Mouse (Mus musculus): ENCODE results near the gene Cyfip2. TPM values are rescaled to one million over a fixed set of nuclear protein-coding genes. Genes with fewer than 3 reads are reported as not detected.

Cyfip2 gene
- polyA plus RNA-seq, 1 experiment from 2014 or later = 92.0 TPM

- Histone ChIP-seq H3K27me3 (replicated peaks; ENCODE audit: control insufficient read depth, insufficient read depth, low read length) (no peaks in the 10 kb centered on the region), H3K36me3 (ENCODE audit: control insufficient read depth, insufficient read depth, low read length) (peaks cover 52% of the 10 kb centered on the region), H3K27ac (ENCODE audit: low read depth, low read length) (no peak overlapping the region), H3K9ac (ENCODE audit: low read depth, low read length) (no peak overlapping the region), H3K4me2 (ENCODE audit: low read length) (no peak overlapping the region), H3K4me1 (ENCODE audit: control insufficient read depth, insufficient read depth, low read depth, low read length) (no peaks in the 10 kb centered on the region), H3K4me3 (ENCODE audit: low read length) (no peak overlapping the region), H3K9me3 (ENCODE audit: control insufficient read depth, low read length) (no peaks in the 10 kb centered on the region)
- no peak for ATAC-seq
- 73% methylated on average over 4 of the region's 4 CpGs for WGBS
Observed at GRCm38 (mm10) chr11:46258207-46258606, 54.5 kb downstream of the Cyfip2 start.

- Histone ChIP-seq H3K36me3 (ENCODE audit: control insufficient read depth, insufficient read depth, low read length) (peaks cover 58% of the 10 kb centered on the region), H3K4me1 (ENCODE audit: control insufficient read depth, insufficient read depth, low read depth, low read length) (no peaks in the 10 kb centered on the region), H3K9me3 (ENCODE audit: control insufficient read depth, low read length) (no peaks in the 10 kb centered on the region), H3K4me3 (ENCODE audit: low read length) (no peak overlapping the region), H3K27ac (ENCODE audit: low read depth, low read length) (no peak overlapping the region), H3K27me3 (replicated peaks; ENCODE audit: control insufficient read depth, insufficient read depth, low read length) (no peaks in the 10 kb centered on the region), H3K4me2 (ENCODE audit: low read length) (no peak overlapping the region), H3K9ac (ENCODE audit: low read depth, low read length) (no peak overlapping the region)
- WGBS = 91% methylated on average over 2 of the region's 2 CpGs
- ATAC-seq = no peak
Observed at GRCm38 (mm10) chr11:46255291-46255690, 57.4 kb downstream of the Cyfip2 start.

- Histone ChIP-seq H3K9me3 (ENCODE audit: control insufficient read depth, low read length) (no peaks in the 10 kb centered on the region), H3K4me1 (ENCODE audit: control insufficient read depth, insufficient read depth, low read depth, low read length) (no peaks in the 10 kb centered on the region), H3K9ac (ENCODE audit: low read depth, low read length) (no peak overlapping the region), H3K27ac (ENCODE audit: low read depth, low read length) (no peak overlapping the region), H3K27me3 (replicated peaks; ENCODE audit: control insufficient read depth, insufficient read depth, low read length) (no peaks in the 10 kb centered on the region), H3K4me3 (ENCODE audit: low read length) (no peak overlapping the region), H3K4me2 (ENCODE audit: low read length) (no peak overlapping the region), H3K36me3 (ENCODE audit: control insufficient read depth, insufficient read depth, low read length) (peaks cover 52% of the 10 kb centered on the region)
- WGBS = 35% methylated on average over 7 of the region's 7 CpGs
- ATAC-seq = peak; percentile 63
Observed at GRCm38 (mm10) chr11:46251994-46252393, 60.7 kb downstream of the Cyfip2 start.

GRCm38 (mm10) chr11:46248352-46248751 lies 64.3 kb downstream of the Cyfip2 start:
- H3K36me3 ChIP-seq (ENCODE audit: control insufficient read depth, insufficient read depth, low read length) = peaks cover 44% of the 10 kb centered on the region
- no peak overlapping the region for H3K9ac ChIP-seq (ENCODE audit: low read depth, low read length)
- no peak overlapping the region for H3K4me2 ChIP-seq (ENCODE audit: low read length)
- no peaks in the 10 kb centered on the region for H3K27me3 ChIP-seq (replicated peaks; ENCODE audit: control insufficient read depth, insufficient read depth, low read length)
- no peaks in the 10 kb centered on the region for H3K9me3 ChIP-seq (ENCODE audit: control insufficient read depth, low read length)
- H3K27ac ChIP-seq (ENCODE audit: low read depth, low read length) = no peak overlapping the region; the same call in 1 of the 2 replicates
- ATAC-seq = peak; percentile 59
- no peak overlapping the region for H3K4me3 ChIP-seq (ENCODE audit: low read length)
- WGBS = 84% methylated on average over 3 of the region's 3 CpGs
- H3K4me1 ChIP-seq (ENCODE audit: control insufficient read depth, insufficient read depth, low read depth, low read length) = no peaks in the 10 kb centered on the region

GRCm38 (mm10) chr11:46246393-46246792 lies 66.3 kb downstream of the Cyfip2 start:
- H3K4me2 ChIP-seq (ENCODE audit: low read length) = no peak overlapping the region
- no peaks in the 10 kb centered on the region for H3K4me1 ChIP-seq (ENCODE audit: control insufficient read depth, insufficient read depth, low read depth, low read length)
- H3K9me3 ChIP-seq (ENCODE audit: control insufficient read depth, low read length) = no peaks in the 10 kb centered on the region
- H3K27ac ChIP-seq (ENCODE audit: low read depth, low read length) = no peak overlapping the region
- H3K9ac ChIP-seq (ENCODE audit: low read depth, low read length) = no peak overlapping the region
- no peak for ATAC-seq
- H3K27me3 ChIP-seq (replicated peaks; ENCODE audit: control insufficient read depth, insufficient read depth, low read length) = no peaks in the 10 kb centered on the region
- no peak overlapping the region for H3K4me3 ChIP-seq (ENCODE audit: low read length)
- WGBS = 91% methylated on average over 7 of the region's 7 CpGs
- peaks cover 41% of the 10 kb centered on the region for H3K36me3 ChIP-seq (ENCODE audit: control insufficient read depth, insufficient read depth, low read length)

GRCm38 (mm10) chr11:46245926-46246325 lies 66.7 kb downstream of the Cyfip2 start:
- peaks cover 40% of the 10 kb centered on the region for H3K36me3 ChIP-seq (ENCODE audit: control insufficient read depth, insufficient read depth, low read length)
- H3K27me3 ChIP-seq (replicated peaks; ENCODE audit: control insufficient read depth, insufficient read depth, low read length) = no peaks in the 10 kb centered on the region
- no peak for ATAC-seq
- no peak overlapping the region for H3K9ac ChIP-seq (ENCODE audit: low read depth, low read length)
- H3K4me3 ChIP-seq (ENCODE audit: low read length) = no peak overlapping the region
- WGBS = 87% methylated on average over 8 of the region's 8 CpGs
- H3K4me1 ChIP-seq (ENCODE audit: control insufficient read depth, insufficient read depth, low read depth, low read length) = no peaks in the 10 kb centered on the region
- no peaks in the 10 kb centered on the region for H3K9me3 ChIP-seq (ENCODE audit: control insufficient read depth, low read length)
- H3K27ac ChIP-seq (ENCODE audit: low read depth, low read length) = no peak overlapping the region
- no peak overlapping the region for H3K4me2 ChIP-seq (ENCODE audit: low read length)

GRCm38 (mm10) chr11:46244731-46245604 lies 67.7 kb downstream of the Cyfip2 start:
- Histone ChIP-seq H3K27ac (ENCODE audit: low read depth, low read length) (no peak overlapping the region), H3K4me3 (ENCODE audit: low read length) (no peak overlapping the region), H3K36me3 (ENCODE audit: control insufficient read depth, insufficient read depth, low read length) (peaks cover 39% of the 10 kb centered on the region), H3K4me1 (ENCODE audit: control insufficient read depth, insufficient read depth, low read depth, low read length) (no peaks in the 10 kb centered on the region), H3K9ac (ENCODE audit: low read depth, low read length) (no peak overlapping the region), H3K27me3 (replicated peaks; ENCODE audit: control insufficient read depth, insufficient read depth, low read length) (no peaks in the 10 kb centered on the region), H3K9me3 (ENCODE audit: control insufficient read depth, low read length) (no peaks in the 10 kb centered on the region), H3K4me2 (ENCODE audit: low read length) (no peak overlapping the region)
- WGBS = 87% methylated on average over 23 of the region's 23 CpGs
- ATAC-seq = no peak

- no peak overlapping the region for H3K4me3 ChIP-seq (ENCODE audit: low read length)
- ATAC-seq = no peak
- 93% methylated on average over 8 of the region's 8 CpGs for WGBS
- no peaks in the 10 kb centered on the region for H3K27me3 ChIP-seq (replicated peaks; ENCODE audit: control insufficient read depth, insufficient read depth, low read length)
- no peaks in the 10 kb centered on the region for H3K9me3 ChIP-seq (ENCODE audit: control insufficient read depth, low read length)
- no peak overlapping the region for H3K9ac ChIP-seq (ENCODE audit: low read depth, low read length)
- no peak overlapping the region for H3K4me2 ChIP-seq (ENCODE audit: low read length)
- peaks cover 48% of the 10 kb centered on the region for H3K36me3 ChIP-seq (ENCODE audit: control insufficient read depth, insufficient read depth, low read length)
- no peaks in the 10 kb centered on the region for H3K4me1 ChIP-seq (ENCODE audit: control insufficient read depth, insufficient read depth, low read depth, low read length)
- no peak overlapping the region for H3K27ac ChIP-seq (ENCODE audit: low read depth, low read length)
Observed at GRCm38 (mm10) chr11:46241985-46242384, 70.7 kb downstream of the Cyfip2 start.

- Histone ChIP-seq H3K4me2 (ENCODE audit: low read length) (no peak overlapping the region), H3K9ac (ENCODE audit: low read depth, low read length) (no peak overlapping the region), H3K4me3 (ENCODE audit: low read length) (no peak overlapping the region), H3K4me1 (ENCODE audit: control insufficient read depth, insufficient read depth, low read depth, low read length) (no peaks in the 10 kb centered on the region), H3K27ac (ENCODE audit: low read depth, low read length) (no peak overlapping the region), H3K36me3 (ENCODE audit: control insufficient read depth, insufficient read depth, low read length) (peaks cover 40% of the 10 kb centered on the region), H3K9me3 (ENCODE audit: control insufficient read depth, low read length) (no peaks in the 10 kb centered on the region), H3K27me3 (replicated peaks; ENCODE audit: control insufficient read depth, insufficient read depth, low read length) (no peaks in the 10 kb centered on the region)
- ATAC-seq = no peak
- 97% methylated on average over 7 of the region's 7 CpGs for WGBS
Observed at GRCm38 (mm10) chr11:46241150-46241673, 71.4 kb downstream of the Cyfip2 start.

Measured in hindbrain, embryonic 16.5 days (tissue).